ENCODE assay signal across 8 mouse cellular contexts in the genomic region with DNA sequence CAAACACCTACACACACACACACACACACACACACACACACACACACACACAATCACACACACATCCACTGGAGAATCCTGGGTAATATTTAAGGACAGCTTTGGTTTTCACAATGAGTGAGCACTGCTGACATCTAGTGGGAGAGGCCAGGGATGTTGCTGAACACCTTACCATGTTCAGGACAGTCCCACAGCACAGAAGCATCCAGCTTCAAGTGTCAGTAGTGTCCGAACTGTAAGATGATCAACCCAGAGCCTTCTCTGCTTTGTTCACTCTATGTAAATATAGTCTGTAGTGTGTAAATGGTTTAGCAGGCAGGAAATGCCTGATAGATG.
DNase-seq lines count a peak whose midpoint lies in the region; ATAC-seq lines count a peak whose summit lies in the region.

No protein-coding gene starts in this region.

- peak overlapping the region; percentile 33; the same call in 1 of the 2 replicates for H3K4me2 ChIP-seq in heart, embryonic 11.5 days
- H3K4me2 ChIP-seq in stomach, embryonic 14.5 days (replicated peaks; ENCODE audit: low read depth, low read length), result no peak overlapping the region

- H3K27ac ChIP-seq in heart, embryonic 11.5 days (ENCODE audit: low read depth, low read length), result no peak overlapping the region
- H3K27ac ChIP-seq in stomach, embryonic 14.5 days (ENCODE audit: low read length), result no peak overlapping the region

- no peaks in the 10 kb centered on the region for H3K36me3 ChIP-seq in heart, embryonic 11.5 days (ENCODE audit: control insufficient read depth, insufficient read depth, low read length)
- no peaks in the 10 kb centered on the region for H3K36me3 ChIP-seq in stomach, embryonic 14.5 days (ENCODE audit: control insufficient read depth, insufficient read depth, low read length)

- ATAC-seq in heart, embryonic 11.5 days (replicated peaks; ENCODE audit: insufficient number of reproducible peaks, low FRiP score, low TSS enrichment), result no peak
- ATAC-seq in stomach, embryonic 14.5 days (ENCODE audit: insufficient number of reproducible peaks, insufficient read depth, low FRiP score, low read depth), result peak; percentile 33; the same call in 1 of the 2 replicates
- ATAC-seq in granulocyte monocyte progenitor cell, adult 5-6 weeks (replicated peaks; ENCODE audit: poor library complexity, severe bottlenecking), result no peak

- no peaks in the 10 kb centered on the region for H3K27me3 ChIP-seq in heart, embryonic 11.5 days (ENCODE audit: control insufficient read depth, insufficient read depth, low read length)
- H3K27me3 ChIP-seq in stomach, embryonic 14.5 days (ENCODE audit: control insufficient read depth, insufficient read depth, low read length), result no peaks in the 10 kb centered on the region

- no peaks in the 10 kb centered on the region for H3K4me1 ChIP-seq in heart, embryonic 11.5 days (ENCODE audit: control insufficient read depth, insufficient read depth, low read length)
- no peaks in the 10 kb centered on the region for H3K4me1 ChIP-seq in stomach, embryonic 14.5 days (ENCODE audit: control insufficient read depth, insufficient read depth, low read length)

- DNase-seq in layer of hippocampus, postnatal 10 days (ENCODE audit: low spot score in 2 of 2), result peak; percentile 14 to 46
- no peak for DNase-seq in layer of hippocampus, adult 8-10 months (ENCODE audit: low spot score in 2 of 2)
- DNase-seq in R1 (ENCODE audit: low read depth, low spot score), result peak; percentile 20
- DNase-seq in kidney, postnatal 36 days, result peak; percentile 2 to 47
- no peak for DNase-seq in gastrocnemius, adult 18-20 months (ENCODE audit: low spot score)

- H3K9ac ChIP-seq in heart, embryonic 11.5 days (ENCODE audit: low read depth, low read length), result 0 out of 2 replicates have a peak overlapping the region, but pooled peaks have one; percentile 30
- H3K9ac ChIP-seq in stomach, embryonic 14.5 days (replicated peaks; ENCODE audit: low read depth, low read length), result no peak overlapping the region

- H3K9me3 ChIP-seq in heart, embryonic 11.5 days (replicated peaks; ENCODE audit: control insufficient read depth, low read length), result no peaks in the 10 kb centered on the region
- H3K9me3 ChIP-seq in stomach, embryonic 14.5 days (ENCODE audit: control insufficient read depth, low read depth, low read length), result no peaks in the 10 kb centered on the region

- H3K4me3 ChIP-seq in heart, embryonic 11.5 days (ENCODE audit: low read depth, low read length), result 0 out of 2 replicates have a peak overlapping the region, but pooled peaks have one; percentile 3
- H3K4me3 ChIP-seq in stomach, embryonic 14.5 days (ENCODE audit: low read depth, low read length), result no peak overlapping the region

- 33% methylated on average over 1 of the region's 1 CpGs for WGBS in heart, embryonic 11.5 days (ENCODE audit: insufficient replicate concordance)
- 17% methylated on average over 1 of the region's 1 CpGs for WGBS in stomach, embryonic 14.5 days

Comparison
In these comparisons a context has a peak if more than half of its experiments do, and no peak if none do; other contexts are left out.
1. DNase-seq: peak in layer of hippocampus, postnatal 10 days (2 of 2), R1 (single experiment) and kidney, postnatal 36 days (2 of 2); none in layer of hippocampus, adult 8-10 months (0 of 2) and gastrocnemius, adult 18-20 months (single experiment).